Mouse (Mus musculus) testis, adult 2 months (tissue): ENCODE measurements around the gene Rhot2. TPM values are rescaled to one million over a fixed set of nuclear protein-coding genes. Genes with fewer than 3 reads are reported as not detected.

Source experiments
- H3K27ac ChIP-seq: fragments of 200-500 bp; 2 replicates; pipeline ENCODE4 v1.5.1; 2012; ENCODE audit warnings: low read depth, low read length; ENCODE audit not compliant: control insufficient read depth, insufficient read depth
- H3K27me3 ChIP-seq: fragments of 200-500 bp; 2 replicates; pipeline ENCODE4 v1.6.1; 2012; ENCODE audit warnings: mild to moderate bottlenecking, low read length, moderate library complexity; ENCODE audit not compliant: control insufficient read depth, insufficient read depth
- H3K36me3 ChIP-seq: fragments of 200-500 bp; 2 replicates; pipeline ENCODE4 v1.6.1; 2012; ENCODE audit warnings: mild to moderate bottlenecking, low read length; ENCODE audit not compliant: control insufficient read depth, insufficient read depth
- H3K4me1 ChIP-seq: fragments of 200-500 bp; 2 replicates; pipeline ENCODE4 v1.6.1; 2012; ENCODE audit warnings: low read length; ENCODE audit not compliant: control insufficient read depth, insufficient read depth
- H3K4me3 ChIP-seq: fragments of 200-500 bp; 2 replicates; pipeline ENCODE4 v1.5.1; 2012; ENCODE audit warnings: low read depth, mild to moderate bottlenecking, low read length, moderate library complexity, mixed read lengths; ENCODE audit not compliant: control insufficient read depth
- CTCF ChIP-seq: fragments of 200-500 bp; IDR thresholded peaks from 2 replicates; pipeline ENCODE4 v1.5.1; 2012; ENCODE audit warnings: low read depth, mild to moderate bottlenecking, inconsistent platforms, low read length, moderate library complexity; ENCODE audit not compliant: control insufficient read depth, insufficient read depth, insufficient replicate concordance
- POLR2A ChIP-seq: fragments of 200-500 bp; IDR thresholded peaks from 2 replicates; pipeline ENCODE4 v1.6.1; 2012; ENCODE audit warnings: low read depth, mild to moderate bottlenecking, inconsistent platforms, low read length, moderate library complexity; ENCODE audit not compliant: control insufficient read depth
- polyA plus RNA-seq: library from polyadenylated mRNA; depleted of rRNA; stranded (reverse); fragments of >200 nt; gene quantifications from 2 replicates; pipeline ENCODE4 v1.2.3, GENCODE M21; 2012; rRNA removed

The Rhot2 gene
- polyA plus RNA-seq, 1 experiment: 37.5 TPM

DNA sequence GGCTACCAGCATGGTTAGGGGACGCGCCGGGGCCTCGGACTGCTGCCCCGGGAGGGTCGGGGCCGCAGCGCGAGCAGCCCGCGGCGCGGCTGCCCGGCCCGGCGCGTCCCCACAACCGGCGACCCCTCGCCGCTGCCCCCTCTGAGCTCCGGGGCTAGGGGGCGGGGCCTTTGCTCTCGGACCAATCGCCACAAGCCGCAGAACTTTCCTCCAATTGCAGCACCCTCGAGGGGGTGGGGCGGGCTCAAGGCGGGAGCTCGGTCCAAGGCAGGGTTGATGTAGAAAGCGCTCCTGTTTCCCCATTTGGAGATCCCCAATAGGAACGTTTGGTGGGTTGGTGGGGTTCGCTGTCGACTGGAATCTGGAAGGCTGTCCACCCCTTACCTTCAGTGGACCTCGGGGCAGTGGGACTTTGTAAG is 47.7 kb downstream of the Rhot2 start, which contains the start of gene Metrn:
Metrn (minus strand) TSS at position 186 of the 419 bp plus-strand sequence.
- peak; percentile 12; the same call in 1 of the 2 replicates for TF ChIP-seq POLR2A
- no peak for TF ChIP-seq CTCF
- peaks cover 23% of the 10 kb centered on the region for H3K4me1 ChIP-seq
- no peaks in the 10 kb centered on the region for H3K36me3 ChIP-seq
- H3K27ac ChIP-seq: no peak within 1 kb of the TSS
- H3K4me3 ChIP-seq: peak within 1 kb of the TSS; percentile 75
- H3K27me3 ChIP-seq: no peaks in the 10 kb centered on the region

DNA sequence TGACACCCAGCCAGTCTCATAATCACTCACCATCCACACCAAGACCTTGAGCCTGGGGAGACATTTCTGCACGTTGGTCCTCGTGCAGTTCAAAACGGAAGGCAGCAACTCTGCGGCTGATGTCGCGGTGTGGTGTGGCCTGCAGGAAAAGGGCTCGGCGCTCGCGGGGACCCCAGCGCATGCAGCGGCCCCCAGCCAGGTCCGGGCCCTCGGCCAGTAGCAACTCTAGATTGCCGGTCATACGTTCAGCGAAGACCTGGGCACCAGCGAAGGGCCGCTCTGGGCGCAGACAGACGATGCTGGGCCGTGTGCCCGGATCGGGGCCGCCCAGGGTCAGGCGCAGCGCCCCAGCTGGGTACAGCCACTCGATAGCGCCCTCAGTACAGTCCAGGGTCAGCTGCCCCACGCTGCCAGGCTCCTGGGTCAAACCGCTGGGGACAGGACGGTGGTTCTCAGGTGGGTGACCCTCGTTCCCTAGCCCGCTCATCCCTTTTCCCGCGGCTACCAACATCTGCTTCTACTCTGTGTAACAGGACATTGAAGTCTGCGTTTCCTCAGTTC is 48.4 kb downstream of the Rhot2 start:
- no peak for TF ChIP-seq CTCF
- no peak for TF ChIP-seq POLR2A
- H3K27me3 ChIP-seq: no peaks in the 10 kb centered on the region
- peak overlapping the region; percentile 66 for H3K4me3 ChIP-seq
- H3K4me1 ChIP-seq: peaks cover 26% of the 10 kb centered on the region
- no peaks in the 10 kb centered on the region for H3K36me3 ChIP-seq
- H3K27ac ChIP-seq: no peak overlapping the region

DNA sequence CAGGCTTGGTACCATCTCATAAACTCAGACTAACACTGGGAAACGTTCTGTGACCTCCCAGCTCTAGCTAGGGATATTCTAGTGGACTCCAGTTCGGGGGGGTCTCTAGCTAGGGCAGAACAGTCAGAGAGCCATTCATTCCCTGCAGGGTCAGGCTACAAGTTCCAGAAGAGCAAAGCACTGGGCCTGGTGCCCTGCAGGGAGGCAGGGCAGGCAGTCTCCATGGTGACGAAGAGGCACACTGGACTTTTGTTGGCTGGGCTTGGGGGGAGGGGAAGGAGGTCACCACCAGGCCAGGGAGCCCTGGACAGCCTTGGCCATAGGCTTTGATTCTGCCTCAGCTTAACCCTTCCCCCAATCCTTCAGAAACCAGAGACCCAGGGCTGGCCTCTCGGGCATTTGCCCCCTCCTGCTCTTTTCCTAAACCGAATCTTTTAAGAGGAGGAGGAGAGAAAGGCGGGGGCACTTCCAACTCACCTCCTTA is 49.0 kb downstream of the Rhot2 start, which contains the start of gene AC134908.4:
AC134908.4 (minus strand) TSS at position 51 of the 484 bp plus-strand sequence.
- H3K27ac ChIP-seq: no peak within 1 kb of the TSS
- no peaks in the 10 kb centered on the region for H3K27me3 ChIP-seq
- H3K36me3 ChIP-seq: no peaks in the 10 kb centered on the region
- TF ChIP-seq POLR2A: no peak
- no peak for TF ChIP-seq CTCF
- peak within 1 kb of the TSS; percentile 66 for H3K4me3 ChIP-seq
- peaks cover 28% of the 10 kb centered on the region for H3K4me1 ChIP-seq

DNA sequence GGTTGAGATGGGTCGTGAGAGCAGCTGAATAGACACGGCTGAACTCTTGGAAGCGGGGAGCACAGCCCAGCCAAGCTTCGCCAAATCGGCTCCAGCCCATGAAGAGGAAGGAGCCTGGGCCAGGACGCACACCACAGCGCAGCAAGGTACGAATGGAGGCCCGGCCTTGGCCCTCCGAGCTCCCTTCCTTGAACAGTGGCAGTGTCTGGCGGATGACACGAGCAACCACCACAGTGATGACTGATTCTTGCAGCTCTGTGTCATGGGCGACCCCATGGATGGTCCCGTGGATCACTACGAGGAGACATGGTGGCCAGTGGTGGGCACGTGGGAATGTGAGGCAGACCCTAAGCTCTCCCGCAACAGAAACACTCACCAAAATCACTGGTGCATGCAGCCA is 49.7 kb downstream of the Rhot2 start:
- H3K36me3 ChIP-seq: no peaks in the 10 kb centered on the region
- H3K27ac ChIP-seq: no peak overlapping the region
- H3K4me3 ChIP-seq: no peak overlapping the region
- TF ChIP-seq CTCF (no peak), POLR2A (no peak)
- H3K27me3 ChIP-seq: no peaks in the 10 kb centered on the region
- H3K4me1 ChIP-seq: peaks cover 28% of the 10 kb centered on the region

DNA sequence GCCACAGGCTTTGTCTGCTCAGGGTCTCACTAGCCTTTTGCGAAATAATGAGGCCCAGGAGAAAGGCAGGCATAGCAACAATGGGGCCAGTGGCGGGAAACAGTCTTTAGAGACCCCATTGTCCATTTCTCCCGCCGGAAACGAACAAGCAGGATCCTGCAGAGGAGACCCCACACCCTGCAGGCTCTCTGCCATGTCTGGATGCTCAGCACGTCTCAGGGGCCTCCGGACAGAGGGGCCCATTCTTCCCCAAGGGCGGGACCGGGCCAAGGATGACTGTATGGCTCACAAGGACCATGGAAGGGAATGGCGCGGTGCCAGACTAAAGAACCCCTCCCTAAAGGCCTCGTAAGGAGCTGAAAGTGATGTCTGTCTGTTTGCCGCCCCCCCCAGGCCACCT is 50.5 kb downstream of the Rhot2 start:
- H3K4me1 ChIP-seq: peaks cover 28% of the 10 kb centered on the region
- H3K36me3 ChIP-seq: no peaks in the 10 kb centered on the region
- no peak overlapping the region for H3K4me3 ChIP-seq
- TF ChIP-seq POLR2A (no peak), CTCF (no peak)
- H3K27me3 ChIP-seq: no peaks in the 10 kb centered on the region
- no peak overlapping the region for H3K27ac ChIP-seq

DNA sequence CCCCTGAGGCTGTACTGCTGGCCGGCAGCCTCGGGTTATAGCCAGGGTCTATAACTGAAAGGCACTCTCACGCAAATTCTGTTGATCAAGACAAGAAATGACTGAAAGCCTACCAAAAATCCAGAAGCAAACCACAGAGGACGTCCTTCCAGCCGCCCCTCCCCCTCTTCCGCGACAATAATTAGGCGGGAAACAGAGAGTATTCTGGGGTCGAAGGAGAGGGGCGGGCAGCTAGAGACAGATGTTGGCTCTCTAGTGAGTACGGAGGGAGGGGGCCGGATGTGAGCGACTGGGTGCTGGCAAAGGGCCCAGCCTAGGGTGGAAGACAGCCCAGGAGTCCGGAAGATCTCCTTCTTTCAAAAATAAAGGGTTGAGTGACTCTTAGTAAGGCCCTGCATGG is 52.0 kb downstream of the Rhot2 start, which contains the start of gene Fam173a:
Fam173a (minus strand) TSS at position 287 of the 400 bp plus-strand sequence.
- H3K36me3 ChIP-seq: no peaks in the 10 kb centered on the region
- peak within 1 kb of the TSS; percentile 80 for H3K27ac ChIP-seq
- no peaks in the 10 kb centered on the region for H3K27me3 ChIP-seq
- H3K4me1 ChIP-seq: peaks cover 27% of the 10 kb centered on the region
- TF ChIP-seq POLR2A (no peak), CTCF (no peak)
- H3K4me3 ChIP-seq: peak within 1 kb of the TSS; percentile 93

DNA sequence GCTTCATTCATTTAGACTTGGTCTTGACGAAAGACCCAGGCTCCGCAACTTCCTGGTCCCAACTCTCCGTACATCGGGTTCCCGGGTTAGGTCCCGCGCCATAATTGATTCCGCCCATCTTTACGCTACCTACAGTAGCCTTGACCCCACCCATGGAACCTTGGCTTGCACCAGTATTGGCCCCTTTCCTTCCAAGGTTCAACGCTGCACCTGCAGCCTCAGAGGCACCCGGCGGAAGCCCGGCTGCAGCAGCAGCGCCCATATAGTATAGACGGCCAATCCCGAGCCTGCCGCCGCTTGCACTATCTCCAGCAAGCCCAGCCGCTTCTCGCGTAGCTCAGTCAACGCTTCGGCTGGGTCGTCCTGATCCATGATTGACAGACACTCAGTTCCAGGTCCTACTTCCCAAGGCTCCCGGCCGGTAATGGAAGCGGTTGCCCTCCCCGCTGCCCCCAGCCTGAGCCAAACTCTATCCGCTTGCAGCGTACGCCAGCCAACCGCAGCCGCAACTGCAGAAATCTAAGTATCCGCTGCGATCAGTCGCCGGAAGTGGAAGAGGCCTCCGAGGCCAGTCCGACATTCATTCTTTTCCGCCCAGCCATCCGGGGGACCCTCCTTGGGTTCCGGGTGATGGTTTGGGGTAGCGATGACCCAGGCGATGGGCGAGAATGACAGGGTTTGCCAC is 52.7 kb downstream of the Rhot2 start:
- no peaks in the 10 kb centered on the region for H3K36me3 ChIP-seq
- H3K4me3 ChIP-seq: peak overlapping the region; percentile 93
- H3K27ac ChIP-seq: peak overlapping the region; percentile 80
- no peaks in the 10 kb centered on the region for H3K27me3 ChIP-seq
- TF ChIP-seq POLR2A (peak; percentile 58), CTCF (no peak)
- H3K4me1 ChIP-seq: peaks cover 21% of the 10 kb centered on the region

DNA sequence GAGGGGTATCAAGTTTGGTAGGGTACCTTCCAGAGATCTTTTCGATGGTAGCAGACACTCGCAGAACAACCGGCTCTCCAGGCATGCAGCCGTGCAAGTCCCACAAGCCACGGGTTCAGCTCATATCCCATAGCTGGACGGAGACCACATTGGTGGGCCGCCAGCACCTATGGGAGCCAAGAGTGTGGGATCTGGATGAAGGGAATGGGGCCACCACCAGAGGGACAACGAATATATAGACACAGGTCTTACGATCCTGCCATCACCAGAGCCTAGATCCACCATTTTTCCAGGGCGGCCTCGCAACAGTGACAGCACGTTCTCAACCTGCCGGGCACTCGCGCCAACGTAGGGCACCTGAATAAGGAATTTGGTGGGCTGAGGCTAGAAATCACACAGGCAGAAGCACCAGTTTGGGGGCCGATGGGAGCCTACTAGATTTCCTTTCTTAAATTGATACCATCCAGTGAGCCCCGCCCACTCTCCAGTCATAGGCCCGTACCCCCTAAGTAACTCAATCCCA is 53.3 kb downstream of the Rhot2 start:
- no peaks in the 10 kb centered on the region for H3K27me3 ChIP-seq
- TF ChIP-seq POLR2A (no peak), CTCF (no peak)
- peaks cover 19% of the 10 kb centered on the region for H3K4me1 ChIP-seq
- H3K4me3 ChIP-seq: peak overlapping the region; percentile 93
- H3K27ac ChIP-seq: peak overlapping the region; percentile 80; the same call in 1 of the 2 replicates
- no peaks in the 10 kb centered on the region for H3K36me3 ChIP-seq

Other genes with a start within 250 kb of the Rhot2 start
- gene Gng13, start 127.7 kb downstream of the Rhot2 start, polyA plus RNA-seq: 0.44 and 0.84 TPM in 2 replicates
- gene Chtf18, start 117.4 kb downstream of the Rhot2 start, polyA plus RNA-seq: 16.1 and 18.9 TPM in 2 replicates
- 8.3 and 9.8 TPM in 2 replicates for gene Rpusd1, start 117.2 kb downstream of the Rhot2 start, polyA plus RNA-seq
- gene Mslnl, start 108.8 kb downstream of the Rhot2 start, polyA plus RNA-seq: 0.65 and 1.0 TPM in 2 replicates
- 0.63 and 0.82 TPM in 2 replicates for gene Msln, start 90.5 kb downstream of the Rhot2 start, polyA plus RNA-seq
- gene Narfl, start 71.1 kb downstream of the Rhot2 start, polyA plus RNA-seq: 17.9 and 20.3 TPM in 2 replicates
- gene Haghl, start 59.2 kb downstream of the Rhot2 start, polyA plus RNA-seq: 81.1 and 83.4 TPM in 2 replicates
- gene Ccdc78, start 58.3 kb downstream of the Rhot2 start, polyA plus RNA-seq: 1.3 and 1.6 TPM in 2 replicates
- gene Fam173a, start 52.0 kb downstream of the Rhot2 start, polyA plus RNA-seq: 49.8 and 55.5 TPM in 2 replicates
- gene AC134908.4, start 49.2 kb downstream of the Rhot2 start, polyA plus RNA-seq: not detected in 2 replicates
- 19.4 and 21.1 TPM in 2 replicates for gene Metrn, start 47.7 kb downstream of the Rhot2 start, polyA plus RNA-seq
- gene Fbxl16, start 35.8 kb downstream of the Rhot2 start, polyA plus RNA-seq: 6.2 and 7.1 TPM in 2 replicates
- 35.8 and 36.0 TPM in 2 replicates for gene Wdr24, start 21.2 kb downstream of the Rhot2 start, polyA plus RNA-seq
- gene Jmjd8, start 16.0 kb downstream of the Rhot2 start, polyA plus RNA-seq: 16.4 and 18.6 TPM in 2 replicates
- gene Stub1, start 11.4 kb downstream of the Rhot2 start, polyA plus RNA-seq: 81.1 and 82.0 TPM in 2 replicates
- 2.1 and 2.7 TPM in 2 replicates for gene Rhbdl1, start 7.6 kb downstream of the Rhot2 start, polyA plus RNA-seq
- 9.0 and 11.2 TPM in 2 replicates for gene Gm20683, start 3.1 kb downstream of the Rhot2 start, polyA plus RNA-seq
- 49.9 and 54.9 TPM in 2 replicates for gene Wdr90, start 16.6 kb upstream of the Rhot2 start, polyA plus RNA-seq
- 28.2 and 28.8 TPM in 2 replicates for gene Mcrip2, start 23.9 kb upstream of the Rhot2 start, polyA plus RNA-seq
- gene Mettl26, start 30.2 kb upstream of the Rhot2 start, polyA plus RNA-seq: 49.8 and 56.2 TPM in 2 replicates
- gene Wfikkn1, start 36.0 kb upstream of the Rhot2 start, polyA plus RNA-seq: 0.96 and 0.98 TPM in 2 replicates
- 30.2 and 31.9 TPM in 2 replicates for gene Rab40c, start 74.9 kb upstream of the Rhot2 start, polyA plus RNA-seq
- 21.4 and 24.4 TPM in 2 replicates for gene Pigq, start 100.1 kb upstream of the Rhot2 start, polyA plus RNA-seq
- gene Nhlrc4, start 100.1 kb upstream of the Rhot2 start, polyA plus RNA-seq: 0.40 and 0.69 TPM in 2 replicates
- gene A930017K11Rik, start 107.7 kb upstream of the Rhot2 start, polyA plus RNA-seq: 0.10 and 0.20 TPM in 2 replicates
- gene Capn15, start 140.9 kb upstream of the Rhot2 start, polyA plus RNA-seq: 20.1 and 22.1 TPM in 2 replicates
- 35.2 and 37.5 TPM in 2 replicates for gene Rab11fip3, start 224.7 kb upstream of the Rhot2 start, polyA plus RNA-seq
- gene Decr2, start 245.5 kb upstream of the Rhot2 start, polyA plus RNA-seq: 9.8 and 12.0 TPM in 2 replicates